Mouse (Mus musculus): Measurements from ENCODE around the gene Igsf8. TPM values are rescaled to one million over a fixed set of nuclear protein-coding genes. Genes with fewer than 3 reads are reported as not detected.

The Igsf8 gene
- polyA plus RNA-seq, 1 experiment, result 55.6 TPM

GRCm38 (mm10) chr1:172284221-172284620 is 22.8 kb downstream of the Igsf8 start:
- Histone ChIP-seq H3K4me1 (ENCODE audit: control insufficient read depth, insufficient read depth, low read length) (no peaks in the 10 kb centered on the region), H3K27ac (ENCODE audit: insufficient read depth, low read length) (no peak overlapping the region), H3K4me3 (ENCODE audit: insufficient read depth, low read length) (no peak overlapping the region)
- no peak for TF ChIP-seq CTCF (IDR thresholded peaks at IDR 0.05; ENCODE audit: borderline replicate concordance, insufficient read depth, low read length)
- no peak for TF ChIP-seq POLR2A (IDR thresholded peaks at IDR 0.05; ENCODE audit: low read depth, low read length)

- H3K4me3 ChIP-seq (ENCODE audit: insufficient read depth, low read length), result no peak overlapping the region
- no peaks in the 10 kb centered on the region for H3K4me1 ChIP-seq (ENCODE audit: control insufficient read depth, insufficient read depth, low read length)
- TF ChIP-seq CTCF (IDR thresholded peaks at IDR 0.05; ENCODE audit: borderline replicate concordance, insufficient read depth, low read length), result no peak
- no peak for TF ChIP-seq POLR2A (IDR thresholded peaks at IDR 0.05; ENCODE audit: low read depth, low read length)
- H3K27ac ChIP-seq (ENCODE audit: insufficient read depth, low read length), result no peak overlapping the region
Measured at GRCm38 (mm10) chr1:172286740-172287139, 25.3 kb downstream of the Igsf8 start.

- Histone ChIP-seq H3K4me3 (ENCODE audit: insufficient read depth, low read length) (no peak overlapping the region), H3K27ac (ENCODE audit: insufficient read depth, low read length) (no peak overlapping the region), H3K4me1 (ENCODE audit: control insufficient read depth, insufficient read depth, low read length) (peaks cover 2% of the 10 kb centered on the region; the same call in 1 of the 2 replicates)
- TF ChIP-seq CTCF (IDR thresholded peaks at IDR 0.05; ENCODE audit: borderline replicate concordance, insufficient read depth, low read length) (no peak), POLR2A (IDR thresholded peaks at IDR 0.05; ENCODE audit: low read depth, low read length) (no peak)
Measured at GRCm38 (mm10) chr1:172288900-172289616, 27.6 kb downstream of the Igsf8 start.

GRCm38 (mm10) chr1:172289617-172289946 is 28.1 kb downstream of the Igsf8 start:
- Histone ChIP-seq H3K27ac (ENCODE audit: insufficient read depth, low read length) (no peak overlapping the region), H3K4me1 (ENCODE audit: control insufficient read depth, insufficient read depth, low read length) (peaks cover 2% of the 10 kb centered on the region; the same call in 1 of the 2 replicates), H3K4me3 (ENCODE audit: insufficient read depth, low read length) (no peak overlapping the region)
- TF ChIP-seq CTCF (IDR thresholded peaks at IDR 0.05; ENCODE audit: borderline replicate concordance, insufficient read depth, low read length) (no peak), POLR2A (IDR thresholded peaks at IDR 0.05; ENCODE audit: low read depth, low read length) (no peak)

GRCm38 (mm10) chr1:172292880-172293279 is 31.4 kb downstream of the Igsf8 start:
- TF ChIP-seq CTCF (IDR thresholded peaks at IDR 0.05; ENCODE audit: borderline replicate concordance, insufficient read depth, low read length) (no peak), POLR2A (IDR thresholded peaks at IDR 0.05; ENCODE audit: low read depth, low read length) (no peak)
- Histone ChIP-seq H3K4me3 (ENCODE audit: insufficient read depth, low read length) (no peak overlapping the region), H3K4me1 (ENCODE audit: control insufficient read depth, insufficient read depth, low read length) (peaks cover 2% of the 10 kb centered on the region; the same call in 1 of the 2 replicates), H3K27ac (ENCODE audit: insufficient read depth, low read length) (no peak overlapping the region)

GRCm38 (mm10) chr1:172293449-172293848 is 32.0 kb downstream of the Igsf8 start:
- TF ChIP-seq CTCF (IDR thresholded peaks at IDR 0.05; ENCODE audit: borderline replicate concordance, insufficient read depth, low read length) (no peak), POLR2A (IDR thresholded peaks at IDR 0.05; ENCODE audit: low read depth, low read length) (no peak)
- Histone ChIP-seq H3K4me1 (ENCODE audit: control insufficient read depth, insufficient read depth, low read length) (peaks cover 2% of the 10 kb centered on the region; the same call in 1 of the 2 replicates), H3K27ac (ENCODE audit: insufficient read depth, low read length) (no peak overlapping the region), H3K4me3 (ENCODE audit: insufficient read depth, low read length) (no peak overlapping the region)

- no peak overlapping the region for H3K4me3 ChIP-seq (ENCODE audit: insufficient read depth, low read length)
- TF ChIP-seq CTCF (IDR thresholded peaks at IDR 0.05; ENCODE audit: borderline replicate concordance, insufficient read depth, low read length) (no peak), POLR2A (IDR thresholded peaks at IDR 0.05; ENCODE audit: low read depth, low read length) (no peak)
- peaks cover 2% of the 10 kb centered on the region; the same call in 1 of the 2 replicates for H3K4me1 ChIP-seq (ENCODE audit: control insufficient read depth, insufficient read depth, low read length)
- H3K27ac ChIP-seq (ENCODE audit: insufficient read depth, low read length), result no peak overlapping the region
Measured at GRCm38 (mm10) chr1:172295751-172296197, 34.3 kb downstream of the Igsf8 start.

GRCm38 (mm10) chr1:172296816-172297510 is 35.5 kb downstream of the Igsf8 start:
- no peak overlapping the region for H3K4me3 ChIP-seq (ENCODE audit: insufficient read depth, low read length)
- H3K4me1 ChIP-seq (ENCODE audit: control insufficient read depth, insufficient read depth, low read length), result peaks cover 2% of the 10 kb centered on the region; the same call in 1 of the 2 replicates
- TF ChIP-seq CTCF (IDR thresholded peaks at IDR 0.05; ENCODE audit: borderline replicate concordance, insufficient read depth, low read length), result no peak
- no peak for TF ChIP-seq POLR2A (IDR thresholded peaks at IDR 0.05; ENCODE audit: low read depth, low read length)
- H3K27ac ChIP-seq (ENCODE audit: insufficient read depth, low read length), result no peak overlapping the region

GRCm38 (mm10) chr1:172297611-172298537 is 36.4 kb downstream of the Igsf8 start, which contains the start of gene Atp1a2:
Atp1a2 (minus strand) TSS chr1:172298064.
- H3K4me1 ChIP-seq (ENCODE audit: control insufficient read depth, insufficient read depth, low read length), result no peaks in the 10 kb centered on the region
- H3K4me3 ChIP-seq (ENCODE audit: insufficient read depth, low read length), result no peak within 1 kb of the TSS
- H3K27ac ChIP-seq (ENCODE audit: insufficient read depth, low read length), result no peak within 1 kb of the TSS
- TF ChIP-seq CTCF (IDR thresholded peaks at IDR 0.05; ENCODE audit: borderline replicate concordance, insufficient read depth, low read length), result no peak
- TF ChIP-seq POLR2A (IDR thresholded peaks at IDR 0.05; ENCODE audit: low read depth, low read length), result no peak

Measured in embryonic fibroblast, embryonic 13.5 days (primary cell).